28 mouse cellular contexts compared by ENCODE assay signal in genomic region chr9:78197801-78198200, GRCm38 (mm10). TPM values are rescaled to one million over a fixed set of nuclear protein-coding genes. Genes with fewer than 3 reads are reported as not detected.
A peak's percentile ranks its signal among the peaks of the same experiment; 100 is the strongest.
DNase-seq lines count a peak whose midpoint lies in the region; TF ChIP-seq lines count a peak whose summit lies in the region.
"Had no signal": no experiment of that assay in that cellular context is flagged by ENCODE, and none has a peak within 500 bp of the region (broad histone marks: within the 10 kb centered on the region; RNA-seq: fewer than 3 reads in every experiment).

No protein-coding gene starts in this region.

- H3K4me1 ChIP-seq in testis, adult 2 months (ENCODE audit: control insufficient read depth, insufficient read depth, low read length), result no peaks in the 10 kb centered on the region
- peaks cover 7 to 9% of the 10 kb centered on the region in 2 experiments for H3K4me1 ChIP-seq in ES-E14 (ENCODE audit: control insufficient read depth in 2 of 2, insufficient read depth in 2 of 2, low read length in 2 of 2, poor library complexity in 1 of 2)
- H3K4me1 ChIP-seq: forebrain, embryonic 13.5 days had no signal

- H3K27me3 ChIP-seq in testis, adult 2 months (ENCODE audit: control insufficient read depth, insufficient read depth, low read length), result no peaks in the 10 kb centered on the region
- H3K27me3 ChIP-seq: CH12.LX; embryonic facial prominence, embryonic 12.5 days; forebrain, embryonic 13.5 days; forebrain, embryonic 15.5 days had no signal

- H3K4me3 ChIP-seq in testis, adult 2 months (ENCODE audit: control insufficient read depth, low read depth, low read length), result peak overlapping the region; percentile 21
- peak overlapping the region; percentile 4 to 50; a peak in 2 of 4 replicates for H3K4me3 ChIP-seq in ES-E14 (ENCODE audit: insufficient read depth in 1 of 2, low read depth in 1 of 2, low read length in 2 of 2, poor library complexity in 1 of 2, severe bottlenecking in 1 of 2)
- no peak overlapping the region for H3K4me3 ChIP-seq in gastrocnemius, adult 2 months
- H3K4me3 ChIP-seq: embryonic facial prominence, embryonic 10.5 days; embryonic facial prominence, embryonic 12.5 days; forebrain, embryonic 13.5 days; forebrain, embryonic 15.5 days had no signal

- intact Hi-C loops in gastrocnemius, adult 2 months (cut with DNase I), result no loop called here

- no peak for TF ChIP-seq POLR2A in testis, adult 2 months (IDR thresholded peaks at IDR 0.05; ENCODE audit: control insufficient read depth, low read depth, low read length)

- no peak overlapping the region for H3K27ac ChIP-seq in testis, adult 2 months (ENCODE audit: control insufficient read depth, insufficient read depth, low read depth, low read length)
- 0 out of 2 replicates have a peak overlapping the region, but pooled peaks have one; percentile 20 for H3K27ac ChIP-seq in ES-E14 (ENCODE audit: insufficient read depth, low read depth, low read length, poor library complexity, severe bottlenecking)
- H3K27ac ChIP-seq in gastrocnemius, adult 2 months, result no peak overlapping the region
- H3K27ac ChIP-seq: embryonic facial prominence, embryonic 10.5 days; embryonic facial prominence, embryonic 12.5 days; forebrain, embryonic 13.5 days; forebrain, embryonic 15.5 days had no signal

- in situ Hi-C loops in ES-E14 (cut with MboI; ENCODE audit: low sequenced_read_pairs in 2 of 2, unreplicated experiment in 2 of 2), result no loop called here

- TF ChIP-seq CTCF in testis, adult 2 months (IDR thresholded peaks at IDR 0.05; ENCODE audit: control insufficient read depth, insufficient read depth, insufficient replicate concordance, low read depth, low read length), result no peak
- no peak for TF ChIP-seq CTCF in gastrocnemius, adult 2 months (IDR thresholded peaks at IDR 0.05)

- H3K9ac ChIP-seq in ES-E14 (ENCODE audit: insufficient read depth, low read depth, low read length, poor library complexity, severe bottlenecking), result peak overlapping the region; percentile 55; the same call in 1 of the 2 replicates
- H3K9ac ChIP-seq: embryonic facial prominence, embryonic 12.5 days; forebrain, embryonic 13.5 days; forebrain, embryonic 15.5 days; forebrain, postnatal 0 days had no signal

- no peak for DNase-seq in testis, postnatal 10 days (ENCODE audit: low spot score)
- DNase-seq in ES-E14 (ENCODE audit: low read depth, low spot score), result no peak
- peak; percentile 66 for DNase-seq in ZHBTc4 (ENCODE audit: low read depth, low spot score)
- no peak for DNase-seq in natural killer cell, adult 2 months (ENCODE audit: low spot score in 2 of 2)
- DNase-seq in gastrocnemius, adult 2 months, result no peak
- DNase-seq: adrenal gland, adult 2 months; adrenal gland, postnatal 10 days; adrenal gland, postnatal 25 days; B cell, adult 2 months; cerebellum, adult 11 months; cerebellum, adult 18-20 months; cerebellum, adult 8-10 months; cerebellum, adult 9-11 months; cerebellum, postnatal 14 days; cerebellum, postnatal 36 days; forebrain, postnatal 0 days had no signal

- no peaks in the 10 kb centered on the region for H3K9me3 ChIP-seq in ES-E14 (ENCODE audit: control insufficient read depth, insufficient read depth, low read depth, low read length)
- H3K9me3 ChIP-seq: embryonic facial prominence, embryonic 10.5 days; embryonic facial prominence, embryonic 12.5 days; forebrain, embryonic 13.5 days; forebrain, embryonic 15.5 days had no signal

- no peaks in the 10 kb centered on the region for H3K36me3 ChIP-seq in testis, adult 2 months (ENCODE audit: control insufficient read depth, insufficient read depth, low read length)
- H3K36me3 ChIP-seq in ES-E14 (ENCODE audit: control insufficient read depth, insufficient read depth, low read length, poor library complexity, severe bottlenecking), result peaks cover 38% of the 10 kb centered on the region
- H3K36me3 ChIP-seq: forebrain, embryonic 15.5 days had no signal

TF ChIP-seq in ES-E14, 5 proteins besides CTCF, POLR2A, EP300 and RAD21:
- TF ChIP-seq HCFC1 (IDR thresholded peaks at IDR 0.05; ENCODE audit: borderline replicate concordance, insufficient read depth, low read length) (no peak), ZNF384 (IDR thresholded peaks at IDR 0.05; ENCODE audit: low read depth, low read length) (no peak), ZC3H11A (IDR thresholded peaks at IDR 0.05; ENCODE audit: borderline replicate concordance, low read depth, low read length) (no peak), MAFK (IDR thresholded peaks at IDR 0.05; ENCODE audit: insufficient read depth, low read depth, low read length) (no peak), CHD2 (IDR thresholded peaks at IDR 0.05; ENCODE audit: low read depth, low read length) (no peak)

RNA-seq across cellular contexts. Expression of gene Gsta4, which starts 15.2 kb away (rescaled TPM):
- 29.3 and 38.7 TPM in 2 replicates for polyA plus RNA-seq in testis, adult 2 months (2012; rRNA removed)
- 265 and 309 TPM in 2 replicates for total RNA-seq in ES-E14 (2012; rRNA removed)
- 10 to 100 TPM; 10.3 to 22.8 TPM for total RNA-seq in gastrocnemius, adult 2 months (2021)

RNA-seq across cellular contexts. Expression of gene Gsta1, which starts 32.7 kb away (rescaled TPM):
- polyA plus RNA-seq in testis, adult 2 months (2012; rRNA removed), result 0.18 TPM in 1 of 2 replicates, not detected in the other
- total RNA-seq in ES-E14 (2012; rRNA removed), result not detected in 2 replicates
- total RNA-seq in gastrocnemius, adult 2 months (2021), result under 1 TPM in 1 of 2 experiments, not detected in 1; 0.33 TPM
- total RNA-seq: CH12.LX; common myeloid progenitor, adult 5-6 weeks; forebrain, postnatal 0 days; MEL had no signal
- polyA plus RNA-seq: adrenal gland, adult 2 months; brain, embryonic 14.5 days; CD4-positive, CD25-positive, alpha-beta regulatory T cell, adult 4 months; embryonic facial prominence, embryonic 10.5 days; embryonic facial prominence, embryonic 12.5 days; forebrain, embryonic 11.5 days; forebrain, embryonic 13.5 days; forebrain, embryonic 15.5 days; forebrain, postnatal 0 days had no signal

RNA-seq across cellular contexts. Expression of gene Gm3776, which starts 59.1 kb away (rescaled TPM):
- not detected in 2 replicates for polyA plus RNA-seq in testis, adult 2 months (2012; rRNA removed)
- total RNA-seq in ES-E14 (2012; rRNA removed), result not detected in 2 replicates
- total RNA-seq in gastrocnemius, adult 2 months (2021), result not detected
- total RNA-seq: adrenal gland, adult 2 months; adrenal gland, postnatal 10 days; adrenal gland, postnatal 25 days; adrenal gland, postnatal 4 days; CH12.LX; common myeloid progenitor, adult 5-6 weeks; forebrain, postnatal 0 days; MEL had no signal
- polyA plus RNA-seq: adrenal gland, adult 2 months; brain, embryonic 14.5 days; CD4-positive, CD25-positive, alpha-beta regulatory T cell, adult 4 months; embryonic facial prominence, embryonic 10.5 days; forebrain, embryonic 11.5 days; forebrain, embryonic 13.5 days; forebrain, embryonic 15.5 days; forebrain, postnatal 0 days had no signal

Comparison
In these comparisons a context has a peak if more than half of its experiments do, and no peak if none do; other contexts are left out.
1. RNA of gene Gsta4, which starts 15.2 kb away (total RNA-seq): 265 to 309 TPM in ES-E14; 10.3 to 22.8 TPM in gastrocnemius, adult 2 months; every median in the first group is over 10 times any median in the second.